Mouse (Mus musculus): Measurements from ENCODE around the gene Tatdn3.

The Tatdn3 gene

DNA sequence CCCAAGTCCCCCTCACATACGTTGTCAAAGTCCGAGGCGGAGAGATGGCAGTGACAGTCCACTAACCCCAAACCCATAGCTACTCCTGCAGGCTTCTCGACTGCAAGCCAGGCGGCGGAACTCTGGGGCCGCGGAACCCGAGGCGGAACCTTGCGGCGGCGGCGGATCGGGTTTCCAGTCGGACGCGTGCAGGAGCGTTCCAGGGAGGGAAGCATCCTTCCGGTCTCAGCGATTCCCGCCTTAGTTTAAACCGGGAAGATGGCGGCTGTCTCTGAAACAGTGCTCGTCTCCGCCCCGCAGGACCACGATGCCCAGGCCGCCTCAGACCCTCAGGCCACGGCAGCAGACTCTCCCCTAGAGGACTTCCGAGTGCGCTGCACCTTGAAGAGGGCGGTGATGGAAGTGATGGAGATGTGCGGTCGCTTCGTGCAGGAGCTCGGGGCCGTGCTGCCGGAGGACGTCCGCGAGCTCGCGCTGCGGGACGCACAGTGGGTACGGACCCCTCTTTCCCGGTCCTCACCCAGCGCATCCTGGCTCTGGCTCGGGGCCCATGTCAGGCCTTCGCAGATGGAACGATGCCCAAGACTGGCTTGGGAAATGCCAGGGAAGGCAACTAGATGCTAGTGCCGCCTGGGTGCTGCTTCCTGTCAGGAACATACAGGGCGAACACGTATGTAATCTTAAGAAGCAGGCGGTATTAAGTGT lies at the start of gene Tatdn3, which contains the start of gene Nsl1:
Gene Tatdn3, minus strand, starts transcription at position 152 of the 705 bp plus-strand sequence.
Gene Nsl1, plus strand, starts transcription at position 232 of the 705 bp plus-strand sequence.
- peak; percentile 90 for DNase-seq (ENCODE audit: low spot score)

DNA sequence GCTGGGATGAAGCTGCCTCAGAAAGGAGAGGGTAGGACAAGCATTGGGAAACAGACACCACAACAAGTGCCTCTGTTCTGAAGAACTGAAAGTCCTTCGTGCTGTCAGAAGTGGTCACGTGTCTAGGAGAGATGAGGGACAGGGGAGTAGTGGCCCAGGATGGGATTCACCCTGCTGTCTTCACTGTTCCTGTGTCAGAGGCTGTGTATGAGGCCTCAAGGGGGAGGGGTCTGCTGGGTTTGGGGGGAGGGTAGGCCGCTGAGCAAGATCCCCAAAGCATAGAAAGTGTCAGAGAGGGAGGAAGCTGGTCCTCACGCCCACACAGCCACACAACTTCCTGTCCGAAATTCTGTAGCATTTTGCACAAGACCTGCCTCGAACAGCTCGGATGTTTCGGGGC lies 48.4 kb upstream of the Tatdn3 start:
- DNase-seq (ENCODE audit: low spot score) = no peak

DNA sequence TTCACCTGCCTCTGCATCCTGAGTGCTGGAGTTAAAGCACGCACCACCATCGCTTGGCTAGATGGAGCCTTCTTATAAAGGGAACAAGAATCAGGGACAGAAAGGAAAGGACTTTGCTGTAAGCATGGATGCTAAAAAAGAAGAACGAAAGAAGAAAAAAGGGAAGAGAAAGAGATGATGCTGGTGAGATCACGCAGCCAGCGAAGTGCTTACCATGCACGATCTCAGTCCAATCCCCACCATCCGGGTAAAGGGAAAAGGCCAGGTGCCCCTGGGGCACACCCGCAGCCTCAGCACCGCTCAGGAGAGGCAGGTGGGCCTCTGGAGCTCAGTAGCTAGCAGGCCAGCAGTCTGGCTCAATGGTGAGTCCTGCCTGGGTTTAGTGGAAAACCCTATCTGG lies 47.2 kb upstream of the Tatdn3 start:
- DNase-seq (ENCODE audit: low spot score) = no peak

DNA sequence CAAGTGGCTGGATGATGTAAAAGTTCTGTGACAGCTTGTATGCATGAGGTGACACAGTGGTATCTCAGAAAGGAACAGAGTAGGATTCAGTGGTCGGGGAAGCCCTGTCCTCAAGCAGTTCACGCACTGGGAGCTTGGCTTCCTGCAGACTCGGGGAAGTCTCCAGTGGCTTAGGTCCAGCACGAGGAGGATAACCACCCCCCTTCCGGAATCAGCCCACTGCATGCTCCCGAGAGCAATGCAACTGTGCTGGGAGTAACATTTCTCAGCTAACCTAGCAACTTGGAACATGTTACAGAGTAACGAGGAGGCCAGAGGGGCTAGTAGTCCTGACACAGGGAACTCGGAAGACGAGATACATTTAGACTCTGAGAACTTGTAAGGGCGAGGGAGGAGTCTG lies 44.6 kb upstream of the Tatdn3 start:
- DNase-seq (ENCODE audit: low spot score) = no peak

DNA sequence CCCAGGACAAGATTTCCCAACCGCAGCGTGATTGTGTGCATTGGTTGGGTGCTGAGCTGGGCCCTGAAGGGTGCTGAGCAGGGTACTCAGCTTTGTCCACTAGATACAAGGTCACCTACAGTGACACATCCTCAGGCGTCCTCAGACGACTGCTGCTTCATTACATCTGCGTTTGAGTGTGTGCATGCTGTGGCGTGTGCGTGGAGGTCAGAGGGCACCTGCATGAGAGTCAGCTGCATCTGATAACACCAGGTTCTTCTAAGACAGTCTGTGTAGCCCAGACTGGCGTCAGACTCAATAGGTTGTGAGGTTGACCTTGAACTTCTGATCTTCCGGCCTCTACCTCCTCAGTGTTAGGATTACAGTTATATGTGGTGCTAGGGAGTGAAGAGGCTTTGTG lies 42.5 kb upstream of the Tatdn3 start:
- DNase-seq (ENCODE audit: low spot score) = no peak

DNA sequence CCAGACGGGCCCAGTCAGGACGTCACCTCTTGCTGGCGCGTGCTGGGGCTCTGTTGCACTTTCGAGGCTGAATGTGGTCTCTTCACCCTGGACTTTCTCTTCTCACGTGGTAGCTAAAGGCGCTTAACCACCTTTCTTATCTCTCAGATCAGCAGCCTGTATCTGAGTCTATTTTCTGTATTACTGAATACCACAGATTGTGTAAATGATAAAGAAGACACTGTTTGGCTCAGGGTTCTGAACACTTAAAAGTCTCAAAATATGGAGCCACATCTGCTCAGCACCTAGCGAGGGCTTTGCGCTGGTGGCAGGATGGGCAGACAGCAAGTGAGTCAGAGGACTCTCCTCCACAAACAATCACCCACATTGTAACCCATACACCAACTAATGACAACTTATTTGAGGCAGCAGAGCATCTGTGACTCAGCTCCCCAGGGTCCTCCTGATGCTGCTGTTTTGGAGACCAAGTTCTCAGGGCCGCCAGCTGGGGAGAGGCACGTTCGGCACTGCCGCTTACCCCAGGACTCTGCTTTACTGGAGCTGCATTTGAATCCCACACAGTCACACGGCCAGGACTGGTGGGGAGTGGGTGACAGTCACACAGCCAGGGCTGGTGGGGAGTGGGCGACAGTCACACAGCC lies 40.1 kb upstream of the Tatdn3 start:
- no peak for DNase-seq (ENCODE audit: low spot score)

DNA sequence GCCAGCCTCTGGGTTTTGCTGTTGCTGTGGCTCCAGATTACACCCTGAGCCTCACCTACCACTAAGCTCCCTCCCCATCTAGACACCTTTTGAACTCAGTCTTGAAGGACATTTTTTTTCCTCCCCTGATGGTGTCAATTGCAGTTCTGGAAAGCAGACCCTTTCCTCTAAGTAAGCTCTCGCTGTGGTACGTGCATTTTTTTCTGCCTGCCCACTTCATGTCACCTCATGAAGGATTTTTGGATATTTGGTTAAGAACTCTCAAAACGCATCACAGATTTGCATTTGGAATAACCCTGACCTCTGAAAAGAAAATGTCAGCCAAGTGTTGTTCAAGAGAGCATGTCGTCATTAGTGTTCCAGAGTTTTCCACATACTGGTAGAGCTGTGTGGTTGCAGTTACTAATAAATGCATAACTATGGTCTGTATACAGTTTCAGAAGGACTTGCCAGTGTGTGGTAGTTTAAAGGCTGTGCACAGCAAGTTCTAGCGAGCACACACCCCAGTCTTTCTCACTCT lies 37.1 kb upstream of the Tatdn3 start:
- no peak for DNase-seq (ENCODE audit: low spot score)

DNA sequence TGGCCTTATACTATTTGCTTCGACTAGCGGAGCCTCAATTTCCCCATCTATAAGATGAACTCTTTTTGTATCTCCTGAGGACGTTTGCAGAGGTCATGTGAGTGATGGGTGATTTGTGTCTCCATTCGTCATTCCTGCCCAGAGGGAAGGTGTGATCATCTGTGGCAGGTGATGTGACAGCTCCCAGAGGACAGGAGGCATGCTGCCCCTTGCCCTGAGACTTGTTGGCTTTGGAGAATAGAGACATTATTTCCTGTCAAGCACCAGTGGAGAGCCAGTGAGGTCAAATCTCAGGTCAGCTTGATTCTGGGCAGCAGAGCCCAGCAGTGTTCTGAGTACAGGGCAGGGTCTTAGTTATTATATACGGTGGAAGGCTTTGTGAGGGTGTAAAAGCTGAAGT lies 36.4 kb upstream of the Tatdn3 start:
- DNase-seq (ENCODE audit: low spot score) = peak; percentile 21

DNA sequence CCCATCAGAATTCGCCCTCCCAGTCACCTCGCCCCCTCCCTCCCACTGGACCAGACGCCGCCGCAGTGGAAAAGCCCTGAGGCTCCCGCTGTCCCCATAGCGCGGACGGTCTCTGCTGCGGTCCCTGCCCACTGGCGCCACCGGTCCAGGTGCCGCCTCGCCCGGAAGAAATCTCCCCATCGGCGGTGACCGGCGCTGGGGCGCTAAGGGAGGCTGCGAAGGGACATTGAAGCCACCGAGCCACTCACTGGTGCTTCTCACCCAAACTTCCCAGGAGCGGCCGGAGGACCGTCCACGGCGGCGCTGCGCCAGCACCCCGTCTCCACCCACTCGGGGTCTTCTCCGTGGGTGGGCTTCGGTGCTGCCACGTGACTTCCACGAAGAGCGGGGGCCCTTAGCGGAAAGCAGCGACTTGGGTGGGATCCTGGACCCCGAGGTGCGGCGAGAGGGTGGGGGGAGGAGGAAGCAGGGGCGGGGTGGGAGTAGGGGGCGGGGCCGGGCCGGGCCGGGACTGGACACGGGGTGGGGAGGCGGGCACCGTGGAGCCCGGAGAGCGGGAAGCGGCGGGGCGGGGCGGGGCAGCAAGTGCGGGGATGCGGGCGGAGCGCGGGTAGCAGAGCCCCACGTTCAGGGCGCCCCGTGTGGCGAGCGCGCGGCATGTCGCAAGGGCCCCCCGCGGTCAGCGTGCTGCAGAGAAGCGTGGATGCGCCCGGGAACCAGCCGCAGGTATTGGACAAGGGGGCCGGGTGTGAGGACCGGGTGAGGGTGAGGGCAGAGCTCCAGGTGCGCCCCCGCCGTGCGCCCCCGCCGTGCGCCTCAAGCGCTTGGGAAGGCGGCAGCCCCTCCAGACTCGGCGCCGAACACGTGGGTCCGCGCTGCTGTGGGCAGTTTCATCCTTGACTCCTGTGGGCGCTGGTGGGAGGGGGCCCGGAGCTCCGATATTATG lies 35.3 kb upstream of the Tatdn3 start, which contains the start of gene Batf3:
Gene Batf3, plus strand, starts transcription at position 46 of the 946 bp plus-strand sequence.
- peak; percentile 64 for DNase-seq (ENCODE audit: low spot score)

DNA sequence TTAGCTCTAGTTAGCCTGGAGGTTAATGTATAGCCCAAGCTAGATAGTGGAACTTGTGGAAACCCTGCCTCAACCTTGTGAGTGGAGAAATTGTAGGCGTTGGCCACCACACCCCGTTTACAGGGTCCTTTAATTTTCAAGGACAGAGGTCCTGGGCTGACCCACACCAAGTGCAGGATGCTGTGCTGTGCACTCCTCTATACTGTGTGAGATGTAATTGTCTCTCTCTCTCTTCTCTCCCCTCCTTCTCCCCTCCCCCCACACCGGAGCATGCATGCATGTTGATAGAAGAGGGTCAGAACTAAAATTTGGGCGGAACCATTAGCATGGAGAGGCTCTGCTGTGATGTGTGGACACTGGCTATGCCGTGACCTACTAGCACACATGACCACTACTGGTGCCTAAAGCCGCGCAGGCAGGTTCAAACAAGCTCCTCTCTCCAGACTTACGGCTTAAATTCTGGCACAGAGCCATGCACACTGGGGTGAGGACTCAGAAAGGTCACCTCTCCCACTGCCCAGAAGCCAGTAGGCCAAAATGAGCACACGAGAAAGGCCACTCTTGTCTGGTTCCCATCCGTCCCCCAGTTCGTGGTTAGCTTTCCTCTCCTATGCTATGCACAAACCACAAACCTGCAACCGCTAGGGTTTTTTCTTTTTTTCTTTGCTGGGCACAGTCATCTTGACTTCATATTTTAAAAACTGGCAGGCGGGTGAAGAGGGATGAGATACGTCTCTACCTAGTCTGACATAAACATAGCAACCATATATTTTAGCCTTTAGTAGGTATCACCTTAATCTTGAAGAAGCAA lies 34.3 kb upstream of the Tatdn3 start:
- no peak for DNase-seq (ENCODE audit: low spot score)

DNA sequence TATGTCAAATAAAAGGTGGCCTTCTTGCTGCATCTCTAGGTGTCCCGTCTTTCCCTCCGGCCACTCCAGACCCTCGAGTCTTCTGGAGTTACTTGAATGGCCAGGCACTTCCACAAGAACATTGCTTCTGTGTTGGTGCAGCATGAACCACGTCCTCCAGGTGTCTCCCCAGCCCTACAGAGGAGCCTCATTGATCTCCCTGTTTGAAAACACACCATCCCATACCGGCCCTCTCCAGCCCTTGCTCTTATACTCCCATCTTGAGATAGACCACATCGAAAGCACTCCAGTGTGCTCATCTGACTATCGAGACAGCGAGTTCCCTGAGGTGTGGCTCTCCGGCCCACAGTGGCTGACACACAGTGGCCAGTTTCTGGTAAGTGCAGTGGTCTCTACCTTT lies 32.3 kb upstream of the Tatdn3 start:
- DNase-seq (ENCODE audit: low spot score) = no peak

DNA sequence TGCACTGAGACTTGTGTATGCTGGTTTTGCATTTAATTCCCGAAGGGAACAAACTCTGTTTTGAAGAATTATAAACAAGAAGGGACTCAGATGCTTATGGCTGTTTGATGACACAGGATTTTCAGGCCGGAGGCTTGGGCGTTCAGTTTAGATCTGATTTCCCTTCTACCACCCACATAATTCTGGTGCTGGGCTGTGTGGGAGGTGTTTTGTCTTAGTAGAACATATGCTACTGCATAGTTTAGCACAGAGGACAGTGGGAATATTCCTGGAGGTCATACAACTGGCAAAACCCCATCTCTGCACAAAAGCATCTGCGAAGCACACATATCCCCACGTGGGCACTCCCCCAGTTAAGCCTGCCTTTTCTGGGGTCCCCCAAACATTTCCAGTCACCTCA lies 30.8 kb upstream of the Tatdn3 start:
- DNase-seq (ENCODE audit: low spot score) = no peak

DNA sequence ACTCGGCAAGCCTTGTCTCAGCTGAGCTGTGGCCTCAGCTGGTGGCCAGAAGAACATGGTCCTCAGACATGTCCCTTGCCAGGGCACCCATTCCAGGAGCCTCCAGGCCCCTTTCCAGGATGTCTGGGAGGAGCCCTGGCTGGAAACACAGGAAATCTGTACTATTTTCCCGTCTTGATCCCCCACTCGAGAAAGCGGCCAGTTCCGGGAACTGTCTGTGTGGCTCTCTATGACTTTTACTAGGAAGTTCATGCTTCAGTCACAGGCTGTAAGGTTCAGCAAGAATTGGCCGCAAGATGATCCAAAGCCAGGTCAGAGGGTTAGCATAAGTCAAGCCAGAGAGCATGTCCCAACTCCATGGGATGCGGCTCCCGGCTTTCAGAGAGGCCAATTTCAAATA lies 29.3 kb upstream of the Tatdn3 start:
- DNase-seq (ENCODE audit: low spot score) = no peak

DNA sequence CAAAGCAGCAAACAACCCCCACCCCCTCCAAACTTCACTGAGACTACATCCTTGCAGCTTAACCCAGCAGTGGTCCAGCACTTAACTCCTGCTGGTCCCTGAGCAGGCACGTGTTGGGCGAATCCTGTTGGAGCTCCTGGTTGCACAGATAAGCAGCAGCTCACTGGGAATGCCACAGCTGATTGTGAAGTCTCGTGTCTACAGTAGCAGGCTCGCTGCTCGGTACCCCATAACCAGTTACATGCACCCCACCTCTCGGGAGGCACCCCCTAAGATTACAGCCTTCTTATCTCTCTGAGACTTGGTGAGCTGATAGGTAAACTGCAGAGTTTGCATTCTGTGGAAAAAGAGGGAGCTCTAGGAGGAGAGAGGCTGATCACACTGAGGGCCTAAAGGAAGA lies 26.6 kb upstream of the Tatdn3 start:
- no peak for DNase-seq (ENCODE audit: low spot score)

DNA sequence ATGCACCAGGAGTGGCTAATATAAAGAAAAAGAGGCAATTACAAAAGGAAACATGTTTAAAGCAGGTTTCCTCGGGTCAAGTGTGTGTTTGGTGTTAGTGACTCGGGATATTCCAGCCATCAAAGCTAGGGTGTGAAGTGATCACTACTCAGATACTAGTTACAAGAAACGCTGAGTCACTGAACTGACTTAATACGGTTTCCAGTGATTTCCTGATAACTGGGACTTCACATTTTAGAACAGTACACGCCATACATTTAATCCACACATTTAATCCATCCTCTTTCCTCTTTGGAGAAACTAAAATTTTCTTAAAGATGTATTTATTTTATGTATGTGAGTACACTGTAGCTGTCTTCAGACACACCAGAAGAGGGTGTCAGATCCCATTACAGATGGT lies 25.2 kb upstream of the Tatdn3 start:
- no peak for DNase-seq (ENCODE audit: low spot score)

DNA sequence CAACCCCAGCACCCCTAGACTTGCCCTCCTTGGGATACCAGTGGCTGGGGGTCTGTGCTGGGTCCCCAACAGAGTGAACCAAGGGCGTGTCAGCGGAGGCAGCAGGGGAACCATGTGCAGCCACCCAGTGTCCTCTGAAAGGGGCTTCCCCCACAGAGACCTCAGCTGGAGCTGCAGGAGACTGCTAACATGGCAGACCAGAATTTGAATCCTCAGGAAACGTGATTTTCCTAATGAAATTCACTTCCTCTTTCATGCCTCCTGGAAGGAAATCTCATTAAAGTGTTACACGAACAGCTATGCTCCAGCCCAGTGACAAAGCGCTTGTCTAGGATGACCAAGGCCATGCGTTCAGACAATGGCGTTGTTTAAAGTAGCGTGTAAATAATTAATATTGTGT lies 24.2 kb upstream of the Tatdn3 start:
- DNase-seq (ENCODE audit: low spot score) = no peak

DNA sequence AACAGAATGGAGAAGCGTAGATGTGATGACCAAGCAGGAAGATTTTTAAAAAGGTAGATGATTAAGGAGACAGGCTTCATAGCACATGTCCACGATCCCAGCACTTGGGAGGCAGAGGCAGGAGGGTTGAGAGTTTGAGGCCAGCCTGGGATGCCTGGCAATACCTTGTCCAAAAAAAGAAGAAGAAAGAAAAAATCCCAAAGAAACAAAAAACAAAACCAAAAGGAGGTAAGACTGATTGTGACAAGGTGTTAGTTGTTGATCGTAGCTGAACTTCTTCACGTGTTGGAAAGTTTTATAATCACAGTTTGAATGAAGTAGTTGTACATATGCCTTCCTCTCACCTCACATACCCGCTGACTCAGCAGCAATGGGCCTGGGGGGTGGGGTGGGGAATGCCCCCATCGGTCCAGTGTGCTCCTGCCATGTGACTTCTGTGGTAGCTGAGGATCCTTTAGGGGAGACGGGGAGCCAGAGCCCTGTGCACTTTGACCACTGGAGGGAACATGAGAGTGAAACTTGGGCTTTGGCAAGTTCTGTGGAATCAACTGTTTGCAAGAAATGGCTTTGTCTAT lies 23.7 kb upstream of the Tatdn3 start:
- DNase-seq (ENCODE audit: low spot score) = no peak

DNA sequence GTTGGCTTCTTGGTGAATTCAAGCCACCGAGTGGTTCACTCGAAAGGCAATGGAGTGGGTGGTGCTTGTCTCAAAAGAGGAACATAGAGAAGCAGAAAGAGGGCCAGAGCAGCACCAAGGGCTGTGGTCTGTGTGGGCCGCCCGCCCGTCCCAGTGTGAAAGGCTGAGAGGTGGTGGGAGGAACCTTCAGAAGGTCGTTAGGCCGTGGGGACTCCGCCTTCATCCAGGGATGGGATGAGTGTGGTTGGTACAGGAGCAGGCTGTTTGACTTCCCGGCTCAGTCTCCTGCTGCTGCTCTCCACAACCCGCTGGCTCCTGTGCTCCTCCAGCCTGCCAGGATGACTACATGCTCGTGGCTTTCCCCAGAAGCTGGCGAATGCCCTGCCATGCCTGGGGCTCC lies 22.9 kb upstream of the Tatdn3 start:
- DNase-seq (ENCODE audit: low spot score) = no peak

DNA sequence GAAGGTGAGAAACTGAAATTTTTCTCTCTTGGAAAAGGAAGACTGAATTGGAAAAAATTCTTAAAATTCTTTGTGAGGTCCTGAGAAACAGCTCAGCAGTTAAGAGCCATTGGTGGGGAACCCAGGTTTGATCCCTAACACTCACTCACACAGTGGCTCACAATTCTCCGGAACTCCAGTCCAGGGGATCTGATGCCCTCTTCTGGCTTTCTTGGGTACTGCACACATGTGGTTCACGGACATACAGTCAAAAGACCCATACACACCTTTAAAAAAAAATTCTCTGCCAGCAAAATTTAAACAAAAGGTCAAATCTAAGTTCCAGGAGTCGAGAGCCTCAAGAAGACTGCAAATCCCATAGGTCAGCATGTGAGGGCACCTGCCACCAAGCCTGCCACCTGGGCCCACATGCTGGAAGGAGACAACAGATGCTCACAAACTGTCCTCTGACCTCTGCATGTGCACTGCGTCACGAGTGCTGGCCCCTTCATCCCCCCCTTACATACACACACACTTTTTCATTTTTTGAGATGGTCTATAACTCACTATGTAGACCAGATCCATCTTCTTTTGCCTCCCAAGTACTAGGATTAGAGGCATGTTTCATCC lies 22.3 kb upstream of the Tatdn3 start:
- peak; percentile 74 for DNase-seq (ENCODE audit: low spot score)

DNA sequence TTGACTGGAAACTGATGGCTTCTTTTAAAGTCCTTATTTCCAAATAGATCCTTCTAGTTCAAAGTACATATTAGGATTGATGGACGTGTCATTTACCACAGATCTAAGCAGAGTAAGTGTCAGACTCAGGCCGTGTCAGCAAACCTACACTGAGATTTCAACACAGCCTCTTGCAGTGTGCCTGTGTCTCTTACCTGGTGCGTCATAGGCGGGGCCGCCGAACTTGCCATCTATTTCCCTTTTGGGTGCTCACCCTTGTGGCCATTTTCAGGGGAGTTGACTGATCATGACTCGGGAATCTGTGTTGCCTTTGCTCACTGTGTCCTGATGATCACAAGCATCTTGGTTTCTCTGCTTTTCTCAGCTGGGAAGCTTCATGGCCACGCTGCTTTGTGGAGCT lies 20.5 kb upstream of the Tatdn3 start:
- no peak for DNase-seq (ENCODE audit: low spot score)
